Mouse (Mus musculus) cerebral cortex, adult 2 months (tissue): Measurements from ENCODE around the gene Mfsd2a.

Experiments used
- WGBS: fragments of 180-500 bp; shearing (Covaris S2); methylation state at CpG from one replicate; pipeline ENCODE4 v1.1.7; 2018; 5-methylcytosine and 5-hydroxymethylcytosine counted together

The Mfsd2a gene

GRCm38 (mm10) chr4:122961100-122961567 lies at the start of gene Mfsd2a:
TSS of gene Mfsd2a (minus strand) at chr4:122961188.
- 5% methylated on average over 27 of the region's 27 CpGs for WGBS

- WGBS, result 34% methylated on average over 15 of the region's 15 CpGs
Measured at GRCm38 (mm10) chr4:123005054-123005966, 44.3 kb upstream of the Mfsd2a start.

GRCm38 (mm10) chr4:123000617-123001342 lies 39.8 kb upstream of the Mfsd2a start:
- WGBS, result 63% methylated on average over 17 of the region's 17 CpGs

- WGBS, result 77% methylated on average over 14 of the region's 14 CpGs
Measured at GRCm38 (mm10) chr4:123000130-123000529, 39.1 kb upstream of the Mfsd2a start.

GRCm38 (mm10) chr4:122999263-122999691 lies 38.3 kb upstream of the Mfsd2a start:
- WGBS, result 48% methylated on average over 4 of the region's 4 CpGs

GRCm38 (mm10) chr4:122998537-122999262 lies 37.7 kb upstream of the Mfsd2a start:
- WGBS, result 37% methylated on average over 12 of the region's 12 CpGs

- WGBS, result under 1% methylated on average over 45 of the region's 47 CpGs
Measured at GRCm38 (mm10) chr4:122996618-122997381, 35.8 kb upstream of the Mfsd2a start.

GRCm38 (mm10) chr4:122996221-122996617 lies 35.2 kb upstream of the Mfsd2a start:
- under 1% methylated on average over 32 of the region's 32 CpGs for WGBS

- WGBS, result 1% methylated on average over 68 of the region's 69 CpGs
Measured at GRCm38 (mm10) chr4:122995404-122996220, 34.6 kb upstream of the Mfsd2a start, which contains the start of gene Mycl. TSS of gene Mycl (plus strand) at chr4:122995652.

- WGBS, result 73% methylated on average over 3 of the region's 3 CpGs
Measured at GRCm38 (mm10) chr4:122992276-122992675, 31.3 kb upstream of the Mfsd2a start.

GRCm38 (mm10) chr4:122991177-122991576 lies 30.2 kb upstream of the Mfsd2a start:
- 69% methylated on average over 1 of the region's 1 CpGs for WGBS

GRCm38 (mm10) chr4:122988004-122988403 lies 27.0 kb upstream of the Mfsd2a start:
- WGBS, result 70% methylated on average over 3 of the region's 3 CpGs

- 90% methylated on average over 4 of the region's 4 CpGs for WGBS
Measured at GRCm38 (mm10) chr4:122987421-122987820, 26.4 kb upstream of the Mfsd2a start.

- 11% methylated on average over 8 of the region's 8 CpGs for WGBS
Measured at GRCm38 (mm10) chr4:122985110-122985509, 24.1 kb upstream of the Mfsd2a start.

- 47% methylated on average over 17 of the region's 17 CpGs for WGBS
Measured at GRCm38 (mm10) chr4:122983486-122984261, 22.7 kb upstream of the Mfsd2a start.

GRCm38 (mm10) chr4:122982537-122982936 lies 21.5 kb upstream of the Mfsd2a start:
- WGBS, result 61% methylated on average over 3 of the region's 3 CpGs

- 75% methylated on average over 3 of the region's 3 CpGs for WGBS
Measured at GRCm38 (mm10) chr4:122981930-122982329, 20.9 kb upstream of the Mfsd2a start.

- WGBS, result 91% methylated on average over 7 of the region's 7 CpGs
Measured at GRCm38 (mm10) chr4:122981238-122981637, 20.2 kb upstream of the Mfsd2a start.

- WGBS, result 66% methylated on average over 2 of the region's 2 CpGs
Measured at GRCm38 (mm10) chr4:122980684-122981083, 19.7 kb upstream of the Mfsd2a start.
